ENCODE assay signal across 29 mouse cellular contexts in genomic region chr5:120952242-120952770, GRCm38 (mm10). TPM values are rescaled to one million over a fixed set of nuclear protein-coding genes. Genes with fewer than 3 reads are reported as not detected.
A peak's percentile ranks its signal among the peaks of the same experiment; 100 is the strongest.
DNase-seq lines count a peak whose midpoint lies in the region; ATAC-seq and TF ChIP-seq lines count a peak whose summit lies in the region.
"Had no signal": no experiment of that assay in that cellular context is flagged by ENCODE, and none has a peak within 500 bp of the region (broad histone marks: within the 10 kb centered on the region; RNA-seq: fewer than 3 reads in every experiment).

No protein-coding gene starts in this region.

- no peak for TF ChIP-seq CTCF in CH12.LX (conservative IDR thresholded peaks at IDR 0.05 in 1 of 2, IDR thresholded peaks at IDR 0.05 in 1 of 2; ENCODE audit: low read depth in 2 of 2, low read length in 2 of 2)

- intact Hi-C loops in gastrocnemius, postnatal 14 days (cut with DNase I; ENCODE audit: low total_unique reads), result no loop called here

- no peak for TF ChIP-seq POLR2A in CH12.LX (IDR thresholded peaks at IDR 0.05; ENCODE audit: low read depth, low read length)

- DNase-seq in gastrocnemius, postnatal 14 days, result peak; percentile 34
- no peak for DNase-seq in gastrocnemius, postnatal 4 days (ENCODE audit: low spot score in 2 of 2)
- peak; percentile 15 for DNase-seq in 3134 (ENCODE audit: extremely low read depth, insufficient read length, low spot score)
- DNase-seq in CH12.LX (ENCODE audit: extremely low read depth), result no peak
- DNase-seq in gastrocnemius, postnatal 25 days, result peak; percentile 29
- DNase-seq in frontal cortex, postnatal 10 days (ENCODE audit: low spot score in 2 of 2), result no peak
- DNase-seq: cerebellum, adult 8-10 months; kidney, postnatal 4 days; liver, embryonic 13.5 days; retina, postnatal 1 day; right cerebral cortex, postnatal 25 days; thymus, postnatal 36 days had no signal

- H3K9me3 ChIP-seq in CH12.LX (replicated peaks; ENCODE audit: low read length), result no peaks in the 10 kb centered on the region
- H3K9me3 ChIP-seq in kidney, embryonic 14.5 days (ENCODE audit: control insufficient read depth, low read length), result no peaks in the 10 kb centered on the region
- H3K9me3 ChIP-seq: embryonic facial prominence, embryonic 15.5 days; heart, embryonic 13.5 days; hindbrain, embryonic 12.5 days; kidney, embryonic 15.5 days; liver, embryonic 13.5 days; megakaryocyte, embryonic 14.5 days; midbrain, embryonic 15.5 days; neural tube, embryonic 13.5 days had no signal

- H3K36me3 ChIP-seq in CH12.LX (replicated peaks in 1 of 2; ENCODE audit: control insufficient read depth in 1 of 2, insufficient read depth in 1 of 2, low read length in 1 of 2), result no peaks in the 10 kb centered on the region
- H3K36me3 ChIP-seq in kidney, embryonic 14.5 days (ENCODE audit: control insufficient read depth, insufficient read depth, low read length), result no peaks in the 10 kb centered on the region
- H3K36me3 ChIP-seq: embryonic facial prominence, embryonic 15.5 days; heart, embryonic 13.5 days; hindbrain, embryonic 12.5 days; kidney, embryonic 15.5 days; liver, embryonic 13.5 days; midbrain, embryonic 15.5 days; neural tube, embryonic 13.5 days had no signal

- no peak overlapping the region for H3K4me3 ChIP-seq in CH12.LX (replicated peaks in 1 of 3; ENCODE audit: low read depth in 2 of 3, low read length in 2 of 3, poor library complexity in 1 of 3)
- no peak overlapping the region for H3K4me3 ChIP-seq in kidney, embryonic 14.5 days (ENCODE audit: low read length)
- H3K4me3 ChIP-seq: embryonic facial prominence, embryonic 15.5 days; heart, adult 2 months; heart, embryonic 13.5 days; hindbrain, embryonic 12.5 days; kidney, embryonic 15.5 days; liver, embryonic 13.5 days; megakaryocyte, embryonic 14.5 days; midbrain, embryonic 15.5 days; neural tube, embryonic 13.5 days had no signal

- in situ Hi-C loops in CH12.LX (cut with MboI; ENCODE audit: low pct_ligation_motif_present, low pct_unique_long_range_greater_than_20kb, low sequenced_read_pairs), result loop anchor here (10.0 kb wide), 1 partner anchor 222 kb away; no protein-coding TSS in a partner anchor

- 68% methylated on average over 10 of the region's 10 CpGs for WGBS in kidney, embryonic 14.5 days

- no peak overlapping the region for H3K4me2 ChIP-seq in CH12.LX (ENCODE audit: insufficient read depth, low read depth, poor library complexity, severe bottlenecking)
- H3K4me2 ChIP-seq in kidney, embryonic 14.5 days (replicated peaks; ENCODE audit: low read depth, low read length), result no peak overlapping the region
- H3K4me2 ChIP-seq: embryonic facial prominence, embryonic 15.5 days; heart, embryonic 13.5 days; hindbrain, embryonic 12.5 days; kidney, embryonic 15.5 days; liver, embryonic 13.5 days; midbrain, embryonic 15.5 days; neural tube, embryonic 13.5 days had no signal

- TF ChIP-seq RAD21 in CH12.LX (IDR thresholded peaks at IDR 0.05; ENCODE audit: low read depth, low read length), result no peak

- no peak for ATAC-seq in kidney, embryonic 14.5 days (ENCODE audit: low FRiP score, low TSS enrichment)
- ATAC-seq: forebrain, embryonic 16.5 days; intestine, postnatal 0 days; midbrain, embryonic 15.5 days had no signal

- TF ChIP-seq EP300 in CH12.LX (IDR thresholded peaks at IDR 0.05; ENCODE audit: low read length), result no peak

- H3K4me1 ChIP-seq in CH12.LX (ENCODE audit: control insufficient read depth in 1 of 2, insufficient read depth in 2 of 2), result peaks cover 0 to 3% of the 10 kb centered on the region in 2 experiments; a peak in 1 of 4 replicates
- H3K4me1 ChIP-seq in kidney, embryonic 14.5 days (ENCODE audit: control insufficient read depth, insufficient read depth, low read length), result no peaks in the 10 kb centered on the region
- H3K4me1 ChIP-seq: embryonic facial prominence, embryonic 15.5 days; heart, embryonic 13.5 days; hindbrain, embryonic 12.5 days; kidney, embryonic 15.5 days; liver, embryonic 13.5 days; midbrain, embryonic 15.5 days; neural tube, embryonic 13.5 days had no signal

- no peaks in the 10 kb centered on the region for H3K79me2 ChIP-seq in CH12.LX (replicated peaks; ENCODE audit: control insufficient read depth, extremely low read depth, insufficient read depth, poor library complexity, severe bottlenecking)

- H3K9ac ChIP-seq in CH12.LX (ENCODE audit: insufficient read depth, low read depth), result no peak overlapping the region
- H3K9ac ChIP-seq in kidney, embryonic 14.5 days (ENCODE audit: low read depth, low read length), result no peak overlapping the region
- H3K9ac ChIP-seq: embryonic facial prominence, embryonic 15.5 days; heart, embryonic 13.5 days; hindbrain, embryonic 12.5 days; kidney, embryonic 15.5 days; liver, embryonic 13.5 days; midbrain, embryonic 15.5 days; neural tube, embryonic 13.5 days had no signal

- peaks cover 73% of the 10 kb centered on the region for H3K27me3 ChIP-seq in CH12.LX (replicated peaks)
- no peaks in the 10 kb centered on the region for H3K27me3 ChIP-seq in kidney, embryonic 14.5 days (ENCODE audit: control insufficient read depth, insufficient read depth, low read length)
- H3K27me3 ChIP-seq: embryonic facial prominence, embryonic 15.5 days; hindbrain, embryonic 12.5 days; kidney, embryonic 15.5 days; liver, embryonic 13.5 days; midbrain, embryonic 15.5 days; neural tube, embryonic 13.5 days had no signal

- dilution Hi-C loops in CH12.LX (cut with MboI; ENCODE audit: extremely low pct_ligation_motif_present, extremely low pct_unique_long_range_greater_than_20kb, low sequenced_read_pairs), result no loop called here

- no peak overlapping the region for H3K27ac ChIP-seq in CH12.LX (ENCODE audit: insufficient read depth, low read depth)
- no peak overlapping the region for H3K27ac ChIP-seq in kidney, embryonic 14.5 days (ENCODE audit: low read depth, low read length)
- H3K27ac ChIP-seq: embryonic facial prominence, embryonic 15.5 days; heart, adult 2 months; heart, embryonic 13.5 days; hindbrain, embryonic 12.5 days; kidney, embryonic 15.5 days; liver, embryonic 13.5 days; midbrain, embryonic 15.5 days; neural tube, embryonic 13.5 days had no signal

TF ChIP-seq in CH12.LX, 34 proteins besides CTCF, POLR2A, EP300 and RAD21:
- TF ChIP-seq ZKSCAN1 (IDR thresholded peaks at IDR 0.05; ENCODE audit: borderline replicate concordance, low read depth, low read length), result peak; percentile 90
- no peak for TF ChIP-seq MXI1 (IDR thresholded peaks at IDR 0.05; ENCODE audit: low read depth, low read length)

RNA-seq across cellular contexts. Expression of gene Oas1d, which starts 38.0 kb away (rescaled TPM):
- not detected for total RNA-seq in gastrocnemius, postnatal 14 days (2021)
- not detected for total RNA-seq in gastrocnemius, postnatal 4 days (2021)
- not detected in 2 replicates for total RNA-seq in CH12.LX (2012; rRNA removed)
- not detected in 2 replicates for total RNA-seq in CH12.LX (2014; rRNA removed)
- polyA plus RNA-seq in CH12.LX (2012; ENCODE audit: insufficient read length, low read depth), result not detected in 2 replicates
- total RNA-seq in gastrocnemius, postnatal 25 days (2021), result not detected
- not detected in 2 replicates for polyA plus RNA-seq in kidney, embryonic 14.5 days (2014; fragmentation: Nextera tagmentation; extraction: Ambion mirVana)
- total RNA-seq: adrenal gland, adult 18-20 months; heart, adult 2 months; heart, postnatal 25 days; left cerebral cortex, postnatal 25 days had no signal
- polyA plus RNA-seq: embryonic facial prominence, embryonic 15.5 days; forebrain, embryonic 16.5 days; heart, adult 2 months; heart, embryonic 13.5 days; hindbrain, embryonic 12.5 days; kidney, embryonic 15.5 days; limb, embryonic 14.5 days; liver, embryonic 13.5 days; lung, embryonic 16.5 days; neural tube, embryonic 13.5 days; spleen, adult 2 months had no signal

RNA-seq across cellular contexts. Expression of gene Oas1a, which starts 45.0 kb away (rescaled TPM):
- total RNA-seq in gastrocnemius, postnatal 14 days (2021), result not detected
- under 1 TPM; 0.22 to 0.36 TPM for total RNA-seq in gastrocnemius, postnatal 4 days (2021)
- total RNA-seq in CH12.LX (2012; rRNA removed) (2.6 and 2.7 TPM in 2 replicates), CH12.LX (2014; rRNA removed) (1.6 and 1.7 TPM in 2 replicates)
- 1.1 and 1.3 TPM in 2 replicates for polyA plus RNA-seq in CH12.LX (2012; ENCODE audit: insufficient read length, low read depth)
- total RNA-seq in gastrocnemius, postnatal 25 days (2021), result under 1 TPM in 1 of 2 experiments, not detected in 1; 0.24 TPM
- 1.8 and 2.2 TPM in 2 replicates for polyA plus RNA-seq in kidney, embryonic 14.5 days (2014; fragmentation: Nextera tagmentation; extraction: Ambion mirVana)

RNA-seq across cellular contexts. Expression of gene Rph3a, which starts 57.6 kb away (rescaled TPM):
- under 1 TPM in 1 of 2 experiments, not detected in 1; 0.06 TPM for total RNA-seq in gastrocnemius, postnatal 14 days (2021)
- under 1 TPM in 1 of 2 experiments, not detected in 1; 0.27 TPM for total RNA-seq in gastrocnemius, postnatal 4 days (2021)
- not detected in 2 replicates for total RNA-seq in CH12.LX (2012; rRNA removed)
- not detected in 2 replicates for total RNA-seq in CH12.LX (2014; rRNA removed)
- not detected in 2 replicates for polyA plus RNA-seq in CH12.LX (2012; ENCODE audit: insufficient read length, low read depth)
- under 1 TPM in 1 of 2 experiments, not detected in 1; 0.11 TPM for total RNA-seq in gastrocnemius, postnatal 25 days (2021)
- not detected in 2 replicates for polyA plus RNA-seq in kidney, embryonic 14.5 days (2014; fragmentation: Nextera tagmentation; extraction: Ambion mirVana)
- total RNA-seq: heart, adult 2 months had no signal
- polyA plus RNA-seq: heart, adult 2 months; heart, embryonic 13.5 days had no signal

Comparison
In these comparisons a context has a peak if more than half of its experiments do, and no peak if none do; other contexts are left out.
1. DNase-seq: peak in gastrocnemius, postnatal 14 days (single experiment), 3134 (single experiment) and gastrocnemius, postnatal 25 days (single experiment); none in gastrocnemius, postnatal 4 days (0 of 2), CH12.LX (single experiment) and frontal cortex, postnatal 10 days (0 of 2).